In the genomic region with DNA sequence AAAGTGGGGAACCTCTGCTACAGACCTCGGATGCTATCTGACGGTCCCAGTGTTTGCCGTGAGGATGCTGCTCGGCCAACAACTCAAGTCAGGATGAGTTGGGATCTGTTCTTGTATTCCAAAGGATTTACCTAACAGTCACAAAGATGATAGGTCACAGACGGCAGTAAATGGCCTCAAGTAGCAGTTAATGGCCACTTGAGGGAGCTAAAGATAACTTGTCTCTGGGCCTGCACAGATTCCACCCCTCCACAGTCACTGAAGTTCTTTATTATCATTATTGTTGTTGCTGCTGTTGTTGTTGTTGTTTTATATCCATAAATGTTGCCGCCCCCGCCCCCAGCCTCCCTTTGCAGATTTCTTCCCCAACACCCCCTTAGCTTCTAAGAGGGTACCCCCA, we compare ENCODE assay signal across 9 mouse cellular contexts.
A peak's percentile ranks its signal among the peaks of the same experiment; 100 is the strongest.
DNase-seq lines count a peak whose midpoint lies in the region; ATAC-seq and TF ChIP-seq lines count a peak whose summit lies in the region.
"Had no signal": no experiment of that assay in that cellular context is flagged by ENCODE, and none has a peak within 500 bp of the region (broad histone marks: within the 10 kb centered on the region; RNA-seq: fewer than 3 reads in every experiment).

No protein-coding gene starts in this region.

- no peaks in the 10 kb centered on the region for H3K27me3 ChIP-seq in hindbrain, embryonic 14.5 days (ENCODE audit: control insufficient read depth, insufficient read depth, low read length)
- no peaks in the 10 kb centered on the region for H3K27me3 ChIP-seq in hindbrain, embryonic 10.5 days (ENCODE audit: insufficient read depth, poor library complexity, severe bottlenecking)
- H3K27me3 ChIP-seq in E14TG2a.4 (ENCODE audit: insufficient read depth, low read length), result no peaks in the 10 kb centered on the region

- H3K9ac ChIP-seq in hindbrain, embryonic 14.5 days, result no peak overlapping the region

- WGBS in hindbrain, embryonic 14.5 days, result 47% methylated on average over 7 of the region's 7 CpGs
- WGBS in hindbrain, embryonic 10.5 days, result 45% methylated on average over 7 of the region's 7 CpGs

- no peak overlapping the region for H3K4me3 ChIP-seq in hindbrain, embryonic 14.5 days (replicated peaks; ENCODE audit: low read length)
- no peak overlapping the region for H3K4me3 ChIP-seq in hindbrain, embryonic 10.5 days
- H3K4me3 ChIP-seq in E14TG2a.4 (replicated peaks; ENCODE audit: low read length), result no peak overlapping the region

- peak; percentile 51 for TF ChIP-seq CTCF in E14TG2a.4 (conservative IDR thresholded peaks at IDR 0.05; ENCODE audit: low read length)

- H3K4me2 ChIP-seq in hindbrain, embryonic 14.5 days (replicated peaks), result no peak overlapping the region

- ATAC-seq in hindbrain, embryonic 14.5 days (ENCODE audit: low FRiP score), result no peak

- no peaks in the 10 kb centered on the region for H3K9me3 ChIP-seq in hindbrain, embryonic 14.5 days (ENCODE audit: control insufficient read depth, low read length)
- H3K9me3 ChIP-seq in hindbrain, embryonic 10.5 days, result no peaks in the 10 kb centered on the region
- no peaks in the 10 kb centered on the region for H3K9me3 ChIP-seq in E14TG2a.4 (ENCODE audit: low read length)

- H3K27ac ChIP-seq in hindbrain, embryonic 14.5 days, result no peak overlapping the region
- no peak overlapping the region for H3K27ac ChIP-seq in hindbrain, embryonic 10.5 days
- H3K27ac ChIP-seq: macrophage had no signal

- DNase-seq in hindbrain, embryonic 14.5 days (ENCODE audit: low spot score), result peak; percentile 45
- no peak for DNase-seq in hindbrain, embryonic 10.5 days (ENCODE audit: low spot score)
- DNase-seq in 3T3-L1 (ENCODE audit: low read depth, low spot score), result peak; percentile 53
- DNase-seq in induced T-regulatory cell, adult 2 months (ENCODE audit: low read depth), result peak; percentile 64
- no peak for DNase-seq in spleen, postnatal 4 days (ENCODE audit: low spot score in 2 of 2)
- DNase-seq in thymus, postnatal 25 days, result no peak
- DNase-seq: adrenal gland, adult 8-10 months had no signal

- no peaks in the 10 kb centered on the region for H3K36me3 ChIP-seq in hindbrain, embryonic 14.5 days (replicated peaks; ENCODE audit: control insufficient read depth, insufficient read depth)
- H3K36me3 ChIP-seq in hindbrain, embryonic 10.5 days, result no peaks in the 10 kb centered on the region
- no peaks in the 10 kb centered on the region for H3K36me3 ChIP-seq in E14TG2a.4 (ENCODE audit: insufficient read depth, low read length)

- no peaks in the 10 kb centered on the region for H3K4me1 ChIP-seq in hindbrain, embryonic 14.5 days (replicated peaks; ENCODE audit: control insufficient read depth, insufficient read depth, low read length)
- H3K4me1 ChIP-seq in hindbrain, embryonic 10.5 days (replicated peaks), result peaks cover 9% of the 10 kb centered on the region; the same call in 1 of the 2 replicates
- no peaks in the 10 kb centered on the region for H3K4me1 ChIP-seq in E14TG2a.4 (replicated peaks; ENCODE audit: low read depth, low read length)

Comparison
In these comparisons a context has a peak if more than half of its experiments do, and no peak if none do; other contexts are left out.
1. DNase-seq: peak in hindbrain, embryonic 14.5 days (single experiment), 3T3-L1 (single experiment) and induced T-regulatory cell, adult 2 months (single experiment); none in hindbrain, embryonic 10.5 days (single experiment), spleen, postnatal 4 days (0 of 2) and thymus, postnatal 25 days (single experiment).